Mouse (Mus musculus): ENCODE measurements at regions not wholly inside any gene's neighbourhood (a gene's known extent, or its start where the extent isn't known, plus 50 kb on each side); places are given as distances from the start of the nearest gene placed in this dataset.
A peak's percentile ranks its signal among the peaks of the same experiment; 100 is the strongest.
"Not testable (repeated sequence)": the region's sequence is repeated elsewhere in the genome, so short reads cannot be mapped to it uniquely, and the experiment has no call there.

- DNase-seq, result no peak
Measured at GRCm38 (mm10) chr5:67487965-67488409, 59.9 kb upstream of the Bend4 start.

GRCm38 (mm10) chr5:67490709-67491108 lies 62.6 kb upstream of the Bend4 start:
- DNase-seq, result not testable (repeated sequence)

- DNase-seq, result no peak
Measured at GRCm38 (mm10) chr5:67492893-67493302, 64.8 kb upstream of the Bend4 start.

- no peak for DNase-seq
Measured at GRCm38 (mm10) chr5:67496710-67497109, 68.6 kb upstream of the Bend4 start.

- DNase-seq, result no peak
Measured at GRCm38 (mm10) chr5:67520251-67520650, 87.4 kb upstream of the Shisa3 start.

GRCm38 (mm10) chr5:67521423-67521912 lies 86.2 kb upstream of the Shisa3 start:
- DNase-seq, result no peak

- DNase-seq, result no peak
Measured at GRCm38 (mm10) chr5:67530149-67530548, 77.5 kb upstream of the Shisa3 start.

GRCm38 (mm10) chr5:67530957-67531356 lies 76.7 kb upstream of the Shisa3 start:
- peak; percentile 21 for DNase-seq

- DNase-seq, result peak; percentile 82
Measured at GRCm38 (mm10) chr5:67532351-67532750, 75.3 kb upstream of the Shisa3 start.

- DNase-seq, result peak; percentile 31
Measured at GRCm38 (mm10) chr5:67532756-67533255, 74.9 kb upstream of the Shisa3 start.

- DNase-seq, result no peak
Measured at GRCm38 (mm10) chr5:67534056-67534455, 73.6 kb upstream of the Shisa3 start.

- peak; percentile 27 for DNase-seq
Measured at GRCm38 (mm10) chr5:67537990-67538389, 69.7 kb upstream of the Shisa3 start.

- DNase-seq, result no peak
Measured at GRCm38 (mm10) chr5:67539591-67540238, 68.0 kb upstream of the Shisa3 start.

- peak; percentile 24 for DNase-seq
Measured at GRCm38 (mm10) chr5:67541867-67542266, 65.8 kb upstream of the Shisa3 start.

GRCm38 (mm10) chr5:67544028-67544589 lies 63.6 kb upstream of the Shisa3 start:
- DNase-seq, result no peak

GRCm38 (mm10) chr5:67550257-67550656 lies 57.4 kb upstream of the Shisa3 start:
- no peak for DNase-seq

GRCm38 (mm10) chr5:67551668-67552390 lies 55.9 kb upstream of the Shisa3 start:
- DNase-seq, result no peak

- no peak for DNase-seq
Measured at GRCm38 (mm10) chr5:67552865-67553264, 54.8 kb upstream of the Shisa3 start.
